Mouse (Mus musculus) CD4-positive naive resting alpha-beta T cell, adult 76 days (primary cell): Measurements from ENCODE around the gene Tmem18. TPM values are rescaled to one million over a fixed set of nuclear protein-coding genes. Genes with fewer than 3 reads are reported as not detected.

Experiments
- total RNA-seq: library from RNA; stranded (reverse); gene quantifications from one replicate; pipeline ENCODE4 v1.2.4, GENCODE M21; 2023

Tmem18 gene
- total RNA-seq: 9.0 TPM

DNA sequence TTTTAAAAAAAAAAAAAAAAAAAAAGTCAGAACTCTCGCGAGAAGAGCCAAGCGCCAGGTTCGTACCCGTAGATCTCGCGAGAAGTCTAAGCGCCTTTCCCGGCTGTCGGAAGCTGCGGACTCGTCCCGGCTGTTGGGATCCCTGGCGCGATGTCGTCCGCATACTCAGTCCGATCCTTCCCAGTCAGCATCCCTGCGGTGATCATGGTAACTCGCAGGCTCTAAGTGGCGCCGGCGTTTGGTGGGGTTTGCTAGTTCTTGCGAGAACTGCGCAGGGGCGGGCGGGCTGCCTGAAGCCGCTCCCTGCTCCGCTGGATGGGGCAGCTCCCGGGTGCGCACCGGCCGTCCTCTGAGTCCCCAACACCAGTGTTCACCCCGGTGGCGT, at the start of gene Tmem18:
TSS of gene Tmem18 (plus strand) at position 71 of the 385 bp plus-strand sequence.

Other genes starting within 250 kb of the Tmem18 start
- gene Sntg2, start 211.1 kb upstream of the Tmem18 start, total RNA-seq: not detected